Mouse (Mus musculus) hindbrain, embryonic 14.5 days (tissue): ENCODE measurements at regions not wholly inside any gene's neighbourhood (a gene's known extent, or its start where the extent isn't known, plus 50 kb on each side); places are given as distances from the start of the nearest gene placed in this dataset.

Source experiments
- ATAC-seq: fragments of 200-750 bp; cut with Nextera tagmentation; 2 replicates; pipeline ENCODE4 v1.8.0; 2017; ENCODE audit warnings: moderate number of reproducible peaks, mild to moderate bottlenecking, moderate TSS enrichment, moderate library complexity; ENCODE audit not compliant: low FRiP score
- DNase-seq: peaks from one replicate; pipeline ENCODE4 v3.0.0-alpha.2; 2015; ENCODE audit warnings: low spot score
- H3K27ac ChIP-seq: fragments of 300-500 bp; sonication (generic); 2 replicates; pipeline ENCODE4 v1.5.1; 2014; ENCODE audit warnings: mild to moderate bottlenecking, moderate library complexity
- H3K27me3 ChIP-seq: fragments of 300-500 bp; sonication (generic); 2 replicates; pipeline ENCODE4 v1.6.1; 2014; ENCODE audit warnings: mild to moderate bottlenecking, low read length, mixed read lengths; ENCODE audit not compliant: control insufficient read depth, insufficient read depth
- H3K36me3 ChIP-seq: fragments of 300-500 bp; sonication (generic); replicated peaks from 2 replicates; pipeline ENCODE4 v1.6.1; 2014; ENCODE audit not compliant: control insufficient read depth, insufficient read depth
- H3K4me1 ChIP-seq: fragments of 300-500 bp; sonication (generic); replicated peaks from 2 replicates; pipeline ENCODE4 v1.6.1; 2014; ENCODE audit warnings: antibody characterized with exemption, low read length, mixed read lengths; ENCODE audit not compliant: control insufficient read depth, insufficient read depth
- H3K4me2 ChIP-seq: fragments of 300-500 bp; sonication (generic); replicated peaks from 2 replicates; pipeline ENCODE4 v1.6.1; 2014; ENCODE audit warnings: mild to moderate bottlenecking, moderate library complexity
- H3K4me3 ChIP-seq: fragments of 300-500 bp; sonication (generic); replicated peaks from 2 replicates; pipeline ENCODE4 v1.5.1; 2014; ENCODE audit warnings: mild to moderate bottlenecking, low read length
- H3K9ac ChIP-seq: fragments of 300-500 bp; sonication (generic); 2 replicates; pipeline ENCODE4 v1.6.1; 2014
- H3K9me3 ChIP-seq: fragments of 300-500 bp; sonication (generic); 2 replicates; pipeline ENCODE4 v1.6.1; 2016; ENCODE audit warnings: low read length; ENCODE audit not compliant: control insufficient read depth
- WGBS: fragments of 180-500 bp; shearing (Covaris S2); extraction: QIAGEN DNeasy Blood & Tissue Kit; methylation state at CpG from one replicate; pipeline ENCODE4 v1.1.7; 2014; 5-methylcytosine and 5-hydroxymethylcytosine counted together

- Histone ChIP-seq H3K9ac (no peak overlapping the region), H3K4me3 (no peak overlapping the region), H3K36me3 (no peaks in the 10 kb centered on the region), H3K27me3 (no peaks in the 10 kb centered on the region), H3K4me2 (no peak overlapping the region), H3K9me3 (no peaks in the 10 kb centered on the region), H3K27ac (no peak overlapping the region), H3K4me1 (no peaks in the 10 kb centered on the region)
- DNase-seq (no peak), ATAC-seq (no peak)
- 82% methylated on average over 5 of the region's 5 CpGs for WGBS
These were observed 58.3 kb upstream of the Rnf24 start for GRCm38 (mm10) chr2:131410906-131411520.

GRCm38 (mm10) chr2:131407337-131407736 is 54.6 kb upstream of the Rnf24 start:
- no peak overlapping the region for H3K4me3 ChIP-seq
- no peaks in the 10 kb centered on the region for H3K4me1 ChIP-seq
- H3K4me2 ChIP-seq: no peak overlapping the region
- ATAC-seq: no peak
- no peak overlapping the region for H3K9ac ChIP-seq
- H3K9me3 ChIP-seq: no peaks in the 10 kb centered on the region
- DNase-seq: no peak
- no peaks in the 10 kb centered on the region for H3K36me3 ChIP-seq
- WGBS: 86% methylated on average over 5 of the region's 5 CpGs
- H3K27ac ChIP-seq: no peak overlapping the region
- H3K27me3 ChIP-seq: no peaks in the 10 kb centered on the region

GRCm38 (mm10) chr2:131404218-131404555 is 51.5 kb upstream of the Rnf24 start:
- H3K9ac ChIP-seq: no peak overlapping the region
- no peaks in the 10 kb centered on the region for H3K36me3 ChIP-seq
- no peak overlapping the region for H3K4me3 ChIP-seq
- WGBS: 59% methylated on average over 1 of the region's 1 CpGs
- H3K27me3 ChIP-seq: no peaks in the 10 kb centered on the region
- H3K4me2 ChIP-seq: no peak overlapping the region
- H3K4me1 ChIP-seq: no peaks in the 10 kb centered on the region
- no peaks in the 10 kb centered on the region for H3K9me3 ChIP-seq
- ATAC-seq: no peak
- no peak for DNase-seq
- no peak overlapping the region for H3K27ac ChIP-seq

- Histone ChIP-seq H3K9me3 (no peaks in the 10 kb centered on the region), H3K4me3 (no peak overlapping the region), H3K36me3 (no peaks in the 10 kb centered on the region), H3K9ac (no peak overlapping the region), H3K27me3 (no peaks in the 10 kb centered on the region), H3K4me2 (no peak overlapping the region), H3K4me1 (no peaks in the 10 kb centered on the region), H3K27ac (no peak overlapping the region)
- ATAC-seq (no peak), DNase-seq (no peak)
- 79% methylated on average over 5 of the region's 5 CpGs for WGBS
These were observed 51.0 kb upstream of the Rnf24 start for GRCm38 (mm10) chr2:131403543-131404217.
